Mouse (Mus musculus): ENCODE measurements around the gene Midn. TPM values are rescaled to one million over a fixed set of nuclear protein-coding genes. Genes with fewer than 3 reads are reported as not detected.

The Midn gene
- polyA plus RNA-seq, 1 experiment, result 67.4 TPM

GRCm38 (mm10) chr10:80167460-80168037 lies 19.5 kb downstream of the Midn start:
- Histone ChIP-seq H3K4me1 (ENCODE audit: control insufficient read depth, insufficient read depth, low read length) (peaks cover 9% of the 10 kb centered on the region), H3K27me3 (ENCODE audit: control insufficient read depth, insufficient read depth, low read length, poor library complexity, severe bottlenecking) (no peaks in the 10 kb centered on the region), H3K9ac (ENCODE audit: low read depth, poor library complexity, severe bottlenecking) (peak overlapping the region; percentile 93), H3K27ac (ENCODE audit: insufficient read depth, low read length) (peak overlapping the region; percentile 45), H3K4me3 (ENCODE audit: low read depth, low read length) (peak overlapping the region; percentile 85), H3K36me3 (ENCODE audit: control insufficient read depth, insufficient read depth, low read length, poor library complexity, severe bottlenecking) (peaks cover 11% of the 10 kb centered on the region), H3K9me3 (replicated peaks; ENCODE audit: control insufficient read depth, insufficient read depth, low read length, poor library complexity, severe bottlenecking) (no peaks in the 10 kb centered on the region)
- TF ChIP-seq EP300 (IDR thresholded peaks at IDR 0.05; ENCODE audit: insufficient read depth, low read depth, low read length) (0 out of 2 replicates have a peak, but pooled peaks have one; percentile 34), POLR2A (IDR thresholded peaks at IDR 0.05; ENCODE audit: insufficient read depth, low read length) (peak; percentile 97), CTCF (IDR thresholded peaks at IDR 0.05; ENCODE audit: low read depth, low read length) (no peak)

- peaks cover 11% of the 10 kb centered on the region for H3K36me3 ChIP-seq (ENCODE audit: control insufficient read depth, insufficient read depth, low read length, poor library complexity, severe bottlenecking)
- H3K9me3 ChIP-seq (replicated peaks; ENCODE audit: control insufficient read depth, insufficient read depth, low read length, poor library complexity, severe bottlenecking), result no peaks in the 10 kb centered on the region
- peak overlapping the region; percentile 93 for H3K9ac ChIP-seq (ENCODE audit: low read depth, poor library complexity, severe bottlenecking)
- H3K27ac ChIP-seq (ENCODE audit: insufficient read depth, low read length), result peak overlapping the region; percentile 48
- TF ChIP-seq EP300 (IDR thresholded peaks at IDR 0.05; ENCODE audit: insufficient read depth, low read depth, low read length) (0 out of 2 replicates have a peak, but pooled peaks have one; percentile 9), CTCF (IDR thresholded peaks at IDR 0.05; ENCODE audit: low read depth, low read length) (no peak)
- H3K4me3 ChIP-seq (ENCODE audit: low read depth, low read length), result peak overlapping the region; percentile 85
- H3K27me3 ChIP-seq (ENCODE audit: control insufficient read depth, insufficient read depth, low read length, poor library complexity, severe bottlenecking), result no peaks in the 10 kb centered on the region
- peaks cover 9% of the 10 kb centered on the region for H3K4me1 ChIP-seq (ENCODE audit: control insufficient read depth, insufficient read depth, low read length)
Observed at GRCm38 (mm10) chr10:80168038-80168661, 20.1 kb downstream of the Midn start.

DNA sequence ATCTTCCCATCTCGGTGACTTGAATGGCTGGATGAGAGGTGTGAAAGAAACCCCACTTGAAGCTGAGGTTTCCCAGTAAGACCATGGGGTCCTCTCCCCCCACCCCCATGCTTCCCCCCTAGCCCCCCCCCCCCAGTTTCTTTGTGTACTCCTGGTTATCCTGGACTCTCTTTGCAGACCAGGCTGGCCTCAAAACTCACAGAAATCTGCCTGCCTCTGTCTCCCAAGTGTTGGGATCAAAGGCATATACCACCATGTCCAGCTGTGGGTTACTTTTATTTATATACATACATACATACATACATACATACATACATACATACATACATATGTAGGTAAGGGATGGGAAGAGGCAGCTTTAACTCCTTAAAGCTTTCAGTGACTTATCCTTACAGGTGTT lies 21.0 kb downstream of the Midn start:
- peaks cover 11% of the 10 kb centered on the region for H3K36me3 ChIP-seq (ENCODE audit: control insufficient read depth, insufficient read depth, low read length, poor library complexity, severe bottlenecking)
- H3K9ac ChIP-seq (ENCODE audit: low read depth, poor library complexity, severe bottlenecking), result peak overlapping the region; percentile 93; the same call in 1 of the 2 replicates
- H3K27ac ChIP-seq (ENCODE audit: insufficient read depth, low read length), result no peak overlapping the region
- H3K27me3 ChIP-seq (ENCODE audit: control insufficient read depth, insufficient read depth, low read length, poor library complexity, severe bottlenecking), result no peaks in the 10 kb centered on the region
- H3K4me1 ChIP-seq (ENCODE audit: control insufficient read depth, insufficient read depth, low read length), result peaks cover 5% of the 10 kb centered on the region
- no peak overlapping the region for H3K4me3 ChIP-seq (ENCODE audit: low read depth, low read length)
- H3K9me3 ChIP-seq (replicated peaks; ENCODE audit: control insufficient read depth, insufficient read depth, low read length, poor library complexity, severe bottlenecking), result no peaks in the 10 kb centered on the region
- TF ChIP-seq EP300 (IDR thresholded peaks at IDR 0.05; ENCODE audit: insufficient read depth, low read depth, low read length), result no peak
- TF ChIP-seq CTCF (IDR thresholded peaks at IDR 0.05; ENCODE audit: low read depth, low read length), result no peak
- TF ChIP-seq POLR2A (IDR thresholded peaks at IDR 0.05; ENCODE audit: insufficient read depth, low read length), result no peak

DNA sequence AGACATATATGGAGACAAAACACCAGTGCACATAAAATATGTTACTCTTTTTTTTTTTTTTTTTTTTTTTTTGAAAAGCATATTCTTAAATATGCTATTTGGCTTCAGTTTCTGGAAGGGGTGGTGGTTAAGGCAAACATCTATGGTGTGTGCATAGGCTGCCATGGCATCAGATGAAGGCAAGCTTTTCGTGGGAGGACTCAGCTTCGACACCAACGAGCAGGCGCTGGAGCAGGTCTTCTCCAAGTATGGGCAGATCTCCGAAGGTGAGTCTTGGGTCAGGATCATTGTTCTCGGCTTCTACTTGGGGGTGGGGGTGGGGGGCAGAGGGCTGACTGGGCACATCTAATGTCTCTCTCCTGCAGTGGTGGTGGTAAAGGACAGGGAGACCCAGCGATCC lies 21.6 kb downstream of the Midn start:
- Histone ChIP-seq H3K9ac (ENCODE audit: low read depth, poor library complexity, severe bottlenecking) (no peak overlapping the region), H3K9me3 (replicated peaks; ENCODE audit: control insufficient read depth, insufficient read depth, low read length, poor library complexity, severe bottlenecking) (no peaks in the 10 kb centered on the region), H3K4me3 (ENCODE audit: low read depth, low read length) (no peak overlapping the region)

DNA sequence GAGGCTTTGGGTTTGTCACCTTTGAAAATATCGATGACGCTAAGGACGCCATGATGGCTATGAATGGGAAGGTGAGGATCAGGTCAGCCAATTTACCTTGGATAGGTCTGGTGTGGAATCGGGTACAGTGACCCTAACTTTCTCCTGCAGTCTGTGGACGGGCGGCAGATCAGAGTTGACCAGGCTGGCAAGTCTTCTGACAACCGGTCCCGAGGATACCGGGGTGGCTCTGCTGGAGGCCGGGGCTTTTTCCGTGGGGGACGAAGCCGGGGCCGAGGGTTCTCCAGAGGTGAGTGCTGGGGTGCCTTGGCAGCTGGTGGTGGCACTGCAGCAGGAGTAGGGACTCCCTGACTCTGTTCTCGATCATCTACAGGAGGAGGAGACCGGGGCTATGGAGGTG lies 22.0 kb downstream of the Midn start:
- Histone ChIP-seq H3K36me3 (ENCODE audit: control insufficient read depth, insufficient read depth, low read length, poor library complexity, severe bottlenecking) (peaks cover 11% of the 10 kb centered on the region), H3K4me1 (ENCODE audit: control insufficient read depth, insufficient read depth, low read length) (peaks cover 4% of the 10 kb centered on the region), H3K9me3 (replicated peaks; ENCODE audit: control insufficient read depth, insufficient read depth, low read length, poor library complexity, severe bottlenecking) (no peaks in the 10 kb centered on the region), H3K9ac (ENCODE audit: low read depth, poor library complexity, severe bottlenecking) (no peak overlapping the region), H3K27ac (ENCODE audit: insufficient read depth, low read length) (no peak overlapping the region), H3K4me3 (ENCODE audit: low read depth, low read length) (no peak overlapping the region), H3K27me3 (ENCODE audit: control insufficient read depth, insufficient read depth, low read length, poor library complexity, severe bottlenecking) (no peaks in the 10 kb centered on the region)
- TF ChIP-seq CTCF (IDR thresholded peaks at IDR 0.05; ENCODE audit: low read depth, low read length) (no peak), EP300 (IDR thresholded peaks at IDR 0.05; ENCODE audit: insufficient read depth, low read depth, low read length) (no peak)

More for the DNA sequence above, 21.6 kb downstream of the Midn start:
- Histone ChIP-seq H3K4me1 (ENCODE audit: control insufficient read depth, insufficient read depth, low read length) (peaks cover 4% of the 10 kb centered on the region), H3K27me3 (ENCODE audit: control insufficient read depth, insufficient read depth, low read length, poor library complexity, severe bottlenecking) (no peaks in the 10 kb centered on the region), H3K36me3 (ENCODE audit: control insufficient read depth, insufficient read depth, low read length, poor library complexity, severe bottlenecking) (peaks cover 11% of the 10 kb centered on the region), H3K27ac (ENCODE audit: insufficient read depth, low read length) (no peak overlapping the region)
- TF ChIP-seq EP300 (IDR thresholded peaks at IDR 0.05; ENCODE audit: insufficient read depth, low read depth, low read length) (no peak), POLR2A (IDR thresholded peaks at IDR 0.05; ENCODE audit: insufficient read depth, low read length) (no peak), CTCF (IDR thresholded peaks at IDR 0.05; ENCODE audit: low read depth, low read length) (no peak)

GRCm38 (mm10) chr10:80170601-80171021 lies 22.5 kb downstream of the Midn start:
- H3K27me3 ChIP-seq (ENCODE audit: control insufficient read depth, insufficient read depth, low read length, poor library complexity, severe bottlenecking), result no peaks in the 10 kb centered on the region
- no peak overlapping the region for H3K27ac ChIP-seq (ENCODE audit: insufficient read depth, low read length)
- H3K36me3 ChIP-seq (ENCODE audit: control insufficient read depth, insufficient read depth, low read length, poor library complexity, severe bottlenecking), result peaks cover 11% of the 10 kb centered on the region
- no peak overlapping the region for H3K4me3 ChIP-seq (ENCODE audit: low read depth, low read length)
- peaks cover 3% of the 10 kb centered on the region for H3K4me1 ChIP-seq (ENCODE audit: control insufficient read depth, insufficient read depth, low read length)
- H3K9ac ChIP-seq (ENCODE audit: low read depth, poor library complexity, severe bottlenecking), result no peak overlapping the region
- no peaks in the 10 kb centered on the region for H3K9me3 ChIP-seq (replicated peaks; ENCODE audit: control insufficient read depth, insufficient read depth, low read length, poor library complexity, severe bottlenecking)
- TF ChIP-seq CTCF (IDR thresholded peaks at IDR 0.05; ENCODE audit: low read depth, low read length) (no peak), POLR2A (IDR thresholded peaks at IDR 0.05; ENCODE audit: insufficient read depth, low read length) (no peak), EP300 (IDR thresholded peaks at IDR 0.05; ENCODE audit: insufficient read depth, low read depth, low read length) (no peak)
